Comparison of ENCODE assay signal across 8 mouse cellular contexts in the genomic region with DNA sequence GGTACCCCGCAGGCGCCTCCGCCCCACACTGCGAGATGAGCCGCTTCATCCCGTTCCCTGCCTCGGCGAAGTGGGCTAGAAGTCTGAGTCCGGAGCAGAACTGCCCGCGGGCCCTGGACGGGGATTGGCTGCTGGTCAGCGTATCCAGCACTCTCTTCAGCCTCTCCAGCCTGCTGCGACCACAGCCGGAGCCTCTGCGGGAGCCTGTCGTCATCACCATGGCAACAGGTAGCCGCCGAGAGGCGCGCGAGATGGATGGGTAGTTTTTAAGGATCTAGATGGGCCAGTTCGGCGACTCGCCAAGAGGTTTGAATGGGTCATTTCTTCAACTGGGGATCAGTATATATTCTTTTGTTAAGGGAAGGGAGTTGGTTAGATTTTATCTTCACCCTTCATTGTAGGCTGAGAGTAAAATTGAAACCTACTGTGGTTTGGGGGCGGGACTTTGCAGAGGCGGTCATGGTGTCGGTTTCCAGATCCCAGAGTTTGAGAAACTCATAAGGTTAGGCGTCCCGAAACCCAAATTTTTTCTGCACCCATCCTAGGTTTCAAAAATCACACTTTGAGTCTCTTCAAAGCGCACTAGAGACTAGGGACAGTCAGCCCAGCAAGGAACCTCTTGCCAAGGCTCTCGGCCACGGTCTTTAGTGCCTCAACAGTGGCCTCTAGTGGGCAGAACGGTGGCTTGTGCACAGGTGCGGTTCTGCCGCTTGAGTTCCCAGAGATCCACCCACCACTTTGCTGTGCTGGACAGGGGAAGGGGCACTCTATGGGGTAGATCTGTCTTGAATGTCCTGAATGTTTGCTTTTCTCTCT. TPM values are rescaled to one million over a fixed set of nuclear protein-coding genes. Genes with fewer than 3 reads are reported as not detected.
A peak's percentile ranks its signal among the peaks of the same experiment; 100 is the strongest.
DNase-seq lines count a peak whose midpoint lies in the region; ATAC-seq and TF ChIP-seq lines count a peak whose summit lies in the region.

No protein-coding gene starts in this region.

- no peaks in the 10 kb centered on the region for H3K27me3 ChIP-seq in embryonic facial prominence, embryonic 11.5 days (ENCODE audit: control insufficient read depth, insufficient read depth, low read length)
- no peaks in the 10 kb centered on the region for H3K27me3 ChIP-seq in liver, embryonic 11.5 days (replicated peaks; ENCODE audit: control insufficient read depth, insufficient read depth, low read length)
- H3K27me3 ChIP-seq in myocyte (ENCODE audit: control insufficient read depth, insufficient read depth, insufficient read length) = no peaks in the 10 kb centered on the region
- no peaks in the 10 kb centered on the region for H3K27me3 ChIP-seq in stomach, embryonic 14.5 days (ENCODE audit: control insufficient read depth, insufficient read depth, low read length)

- peaks cover 2% of the 10 kb centered on the region for H3K4me1 ChIP-seq in embryonic facial prominence, embryonic 11.5 days (ENCODE audit: control insufficient read depth, insufficient read depth, low read length)
- peaks cover 31% of the 10 kb centered on the region for H3K4me1 ChIP-seq in liver, embryonic 11.5 days (replicated peaks; ENCODE audit: control insufficient read depth, insufficient read depth, low read length)
- peaks cover 13% of the 10 kb centered on the region for H3K4me1 ChIP-seq in stomach, embryonic 14.5 days (ENCODE audit: control insufficient read depth, insufficient read depth, low read length)

- H3K9me3 ChIP-seq in embryonic facial prominence, embryonic 11.5 days (replicated peaks; ENCODE audit: control insufficient read depth, low read length) = no peaks in the 10 kb centered on the region
- 0 out of 2 replicates have a peak, but pooled peaks cover 2% of the 10 kb centered on the region for H3K9me3 ChIP-seq in liver, embryonic 11.5 days (ENCODE audit: control insufficient read depth, low read length)
- H3K9me3 ChIP-seq in stomach, embryonic 14.5 days (ENCODE audit: control insufficient read depth, low read depth, low read length) = no peaks in the 10 kb centered on the region

- under 1% methylated on average over 36 of the region's 36 CpGs for WGBS in embryonic facial prominence, embryonic 11.5 days
- WGBS in liver, embryonic 11.5 days = under 1% methylated on average over 36 of the region's 36 CpGs
- under 1% methylated on average over 36 of the region's 36 CpGs for WGBS in stomach, embryonic 14.5 days

- TF ChIP-seq POLR2A in myocyte (IDR thresholded peaks at IDR 0.05; ENCODE audit: insufficient read length, low read depth) = peak; percentile 46

- H3K36me3 ChIP-seq in embryonic facial prominence, embryonic 11.5 days (replicated peaks; ENCODE audit: control insufficient read depth, insufficient read depth, low read depth, low read length) = no peaks in the 10 kb centered on the region
- H3K36me3 ChIP-seq in liver, embryonic 11.5 days (ENCODE audit: control insufficient read depth, insufficient read depth, low read length) = peaks cover 17% of the 10 kb centered on the region
- H3K36me3 ChIP-seq in myocyte (ENCODE audit: control insufficient read depth, insufficient read depth) = peaks cover 4% of the 10 kb centered on the region
- no peaks in the 10 kb centered on the region for H3K36me3 ChIP-seq in stomach, embryonic 14.5 days (ENCODE audit: control insufficient read depth, insufficient read depth, low read length)

- no peak overlapping the region; the same call in 1 of the 2 replicates for H3K27ac ChIP-seq in embryonic facial prominence, embryonic 11.5 days (replicated peaks; ENCODE audit: low read depth, low read length)
- H3K27ac ChIP-seq in liver, embryonic 11.5 days (ENCODE audit: low read depth, low read length) = peak overlapping the region; percentile 91; the same call in 1 of the 2 replicates
- H3K27ac ChIP-seq in stomach, embryonic 14.5 days (ENCODE audit: low read length) = peak overlapping the region; percentile 48; the same call in 1 of the 2 replicates

- peaks cover 4% of the 10 kb centered on the region for H3K79me2 ChIP-seq in myocyte (ENCODE audit: control insufficient read depth, insufficient read depth)

- peak overlapping the region; percentile 51 for H3K4me3 ChIP-seq in embryonic facial prominence, embryonic 11.5 days (ENCODE audit: low read depth, low read length)
- H3K4me3 ChIP-seq in liver, embryonic 11.5 days (ENCODE audit: low read depth, low read length) = peak overlapping the region; percentile 83
- H3K4me3 ChIP-seq in myocyte = peak overlapping the region; percentile 66
- H3K4me3 ChIP-seq in stomach, embryonic 14.5 days (ENCODE audit: low read depth, low read length) = peak overlapping the region; percentile 70

- peak; percentile 42 for ATAC-seq in embryonic facial prominence, embryonic 11.5 days (replicated peaks; ENCODE audit: insufficient number of reproducible peaks, low FRiP score, low TSS enrichment, low read depth)
- ATAC-seq in liver, embryonic 11.5 days (replicated peaks; ENCODE audit: low FRiP score) = peak; percentile 22; the same call in 1 of the 2 replicates
- peak; percentile 35; the same call in 1 of the 2 replicates for ATAC-seq in stomach, embryonic 14.5 days (ENCODE audit: insufficient number of reproducible peaks, insufficient read depth, low FRiP score, low read depth)

- H3ac ChIP-seq in myocyte (ENCODE audit: control insufficient read depth, insufficient read length) = no peak overlapping the region

- H3K9ac ChIP-seq in embryonic facial prominence, embryonic 11.5 days (replicated peaks; ENCODE audit: low read length) = peak overlapping the region; percentile 69
- peak overlapping the region; percentile 86 for H3K9ac ChIP-seq in liver, embryonic 11.5 days (ENCODE audit: low read depth, low read length)
- peak overlapping the region; percentile 55 for H3K9ac ChIP-seq in stomach, embryonic 14.5 days (replicated peaks; ENCODE audit: low read depth, low read length)

- H3K4me2 ChIP-seq in embryonic facial prominence, embryonic 11.5 days (ENCODE audit: low read depth, low read length) = peak overlapping the region; percentile 96
- H3K4me2 ChIP-seq in liver, embryonic 11.5 days = peak overlapping the region; percentile 100
- H3K4me2 ChIP-seq in myocyte (ENCODE audit: low read depth) = peak overlapping the region; percentile 90
- peak overlapping the region; percentile 99 for H3K4me2 ChIP-seq in stomach, embryonic 14.5 days (replicated peaks; ENCODE audit: low read depth, low read length)

- peak; percentile 95 for DNase-seq in 3T3-L1 (ENCODE audit: low read depth, low spot score)
- DNase-seq in adrenal gland, postnatal 10 days = peak; percentile 91
- peak; percentile 91 for DNase-seq in embryonic facial prominence, embryonic 11.5 days (ENCODE audit: low spot score)
- peak; percentile 86 to 92 for DNase-seq in heart, adult 18-20 months
- peak; percentile 91 for DNase-seq in kidney, adult 18-20 months
- DNase-seq in liver, embryonic 11.5 days (ENCODE audit: low spot score) = peak; percentile 79

TF ChIP-seq in myocyte, 11 proteins besides CTCF, POLR2A, EP300 and RAD21 (continues in another document):
- TF ChIP-seq MYOG (IDR thresholded peaks at IDR 0.05; ENCODE audit: control insufficient read depth in 1 of 3, insufficient read depth in 1 of 3, insufficient read length in 2 of 3, low read depth in 2 of 3) = peak in 2 of 3 experiments; percentile 18 to 76
- no peak for TF ChIP-seq E2F4 (IDR thresholded peaks at IDR 0.05; ENCODE audit: insufficient read depth)
- no peak for TF ChIP-seq MAX (IDR thresholded peaks at IDR 0.05; ENCODE audit: low read depth)
- TF ChIP-seq CEBPB (IDR thresholded peaks at IDR 0.05; ENCODE audit: insufficient read depth, poor library complexity, severe bottlenecking) = no peak
- TF ChIP-seq REST (IDR thresholded peaks at IDR 0.05; ENCODE audit: insufficient read depth, insufficient read length) = no peak
- TF ChIP-seq TCF12 (IDR thresholded peaks at IDR 0.05; ENCODE audit: insufficient read depth, poor library complexity, severe bottlenecking) = no peak

RNA-seq across cellular contexts. Expression of gene Zbtb22, which starts 4.8 kb away (rescaled TPM):
- total RNA-seq in adrenal gland, postnatal 10 days (2021) = 10 to 100 TPM; 29.2 to 34.3 TPM
- 7.3 and 8.4 TPM in 2 replicates for polyA plus RNA-seq in embryonic facial prominence, embryonic 11.5 days (2014; fragmentation: Nextera tagmentation; extraction: Ambion mirVana)
- total RNA-seq in heart, adult 18-20 months (2021) = 10 to 100 TPM; 15.6 to 16.6 TPM
- 12.4 and 13.0 TPM in 2 replicates for polyA plus RNA-seq in liver, embryonic 11.5 days (2014; fragmentation: Nextera tagmentation; extraction: Ambion mirVana)
- polyA plus RNA-seq in myocyte (2012; fragmentation: generic; extraction: Trizol) = 31.6 TPM
- polyA plus RNA-seq in stomach, embryonic 14.5 days (2014; fragmentation: Nextera tagmentation; extraction: Ambion mirVana) = 9.4 and 10.4 TPM in 2 replicates

RNA-seq across cellular contexts. Expression of gene Tapbp, which starts 4.8 kb away (rescaled TPM):
- 100 to 1,000 TPM; 131 to 150 TPM for total RNA-seq in adrenal gland, postnatal 10 days (2021)
- polyA plus RNA-seq in embryonic facial prominence, embryonic 11.5 days (2014; fragmentation: Nextera tagmentation; extraction: Ambion mirVana) = 11.3 and 12.8 TPM in 2 replicates
- 100 to 1,000 TPM; 111 to 115 TPM for total RNA-seq in heart, adult 18-20 months (2021)
- 28.1 and 29.1 TPM in 2 replicates for polyA plus RNA-seq in liver, embryonic 11.5 days (2014; fragmentation: Nextera tagmentation; extraction: Ambion mirVana)
- polyA plus RNA-seq in myocyte (2012; fragmentation: generic; extraction: Trizol) = 50.6 TPM
- 45.3 and 47.9 TPM in 2 replicates for polyA plus RNA-seq in stomach, embryonic 14.5 days (2014; fragmentation: Nextera tagmentation; extraction: Ambion mirVana)

RNA-seq across cellular contexts. Expression of gene Rgl2, which starts 8.9 kb away (rescaled TPM):
- 10 to 100 TPM; 57.1 to 76.3 TPM for total RNA-seq in adrenal gland, postnatal 10 days (2021)
- 26.0 and 26.3 TPM in 2 replicates for polyA plus RNA-seq in embryonic facial prominence, embryonic 11.5 days (2014; fragmentation: Nextera tagmentation; extraction: Ambion mirVana)
- 10 to 100 TPM; 30.9 to 31.8 TPM for total RNA-seq in heart, adult 18-20 months (2021)
- polyA plus RNA-seq in liver, embryonic 11.5 days (2014; fragmentation: Nextera tagmentation; extraction: Ambion mirVana) = 22.1 and 25.6 TPM in 2 replicates
- polyA plus RNA-seq in myocyte (2012; fragmentation: generic; extraction: Trizol) = 20.1 TPM
- 38.4 and 39.8 TPM in 2 replicates for polyA plus RNA-seq in stomach, embryonic 14.5 days (2014; fragmentation: Nextera tagmentation; extraction: Ambion mirVana)

RNA-seq across cellular contexts. Expression of gene Daxx, which starts 11.3 kb away (rescaled TPM):
- 10 to 100 TPM; 25.4 to 26.3 TPM for total RNA-seq in adrenal gland, postnatal 10 days (2021)
- polyA plus RNA-seq in embryonic facial prominence, embryonic 11.5 days (2014; fragmentation: Nextera tagmentation; extraction: Ambion mirVana) = 55.0 and 59.9 TPM in 2 replicates
- 10 to 100 TPM; 12.3 to 20.7 TPM for total RNA-seq in heart, adult 18-20 months (2021)
- 46.9 and 52.9 TPM in 2 replicates for polyA plus RNA-seq in liver, embryonic 11.5 days (2014; fragmentation: Nextera tagmentation; extraction: Ambion mirVana)
- 16.9 TPM for polyA plus RNA-seq in myocyte (2012; fragmentation: generic; extraction: Trizol)
- polyA plus RNA-seq in stomach, embryonic 14.5 days (2014; fragmentation: Nextera tagmentation; extraction: Ambion mirVana) = 39.2 and 44.6 TPM in 2 replicates

RNA-seq across cellular contexts. Expression of gene Platr17, which starts 15.6 kb away (rescaled TPM):
- total RNA-seq in adrenal gland, postnatal 10 days (2021) = not detected
- polyA plus RNA-seq in embryonic facial prominence, embryonic 11.5 days (2014; fragmentation: Nextera tagmentation; extraction: Ambion mirVana) = 0.36 TPM in 2 replicates
- not detected for total RNA-seq in heart, adult 18-20 months (2021)
- polyA plus RNA-seq in liver, embryonic 11.5 days (2014; fragmentation: Nextera tagmentation; extraction: Ambion mirVana) = 1.8 and 2.2 TPM in 2 replicates
- 0.17 TPM for polyA plus RNA-seq in myocyte (2012; fragmentation: generic; extraction: Trizol)
- polyA plus RNA-seq in stomach, embryonic 14.5 days (2014; fragmentation: Nextera tagmentation; extraction: Ambion mirVana) = 0.54 and 1.00 TPM in 2 replicates
